Mouse (Mus musculus): ENCODE data around the gene Stmn3.
"Not testable (repeated sequence)": the region's sequence is repeated elsewhere in the genome, so short reads cannot be mapped to it uniquely, and the experiment has no call there.

DNA sequence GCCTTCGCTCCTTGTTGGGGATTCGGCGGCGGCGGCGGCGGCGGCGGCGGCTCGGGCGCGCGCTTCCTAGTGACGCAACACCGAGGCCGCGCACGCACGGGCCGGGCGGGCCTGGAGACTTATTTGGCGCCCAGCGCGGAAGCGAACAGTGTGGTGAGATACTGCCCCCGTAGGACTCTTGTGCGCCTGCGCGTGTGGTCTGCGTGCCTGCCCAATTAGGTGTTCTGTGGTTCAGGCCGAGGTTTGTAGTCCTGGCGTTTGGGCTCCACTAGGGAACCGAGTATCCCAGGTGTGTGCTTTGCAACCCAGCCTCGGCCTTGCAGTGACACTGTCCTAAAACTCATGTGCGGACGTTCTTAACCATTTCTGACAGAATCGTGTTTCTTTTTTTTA lies 26.3 kb downstream of the Stmn3 start, which contains the start of gene Gmeb2:
- not testable (repeated sequence) for TF ChIP-seq CTCF (IDR thresholded peaks at IDR 0.05; ENCODE audit: extremely low read depth, insufficient read depth, insufficient read length, insufficient replicate concordance); POLR2A (IDR thresholded peaks at IDR 0.05; ENCODE audit: low read depth, low read length)

Data from spleen, adult 2 months (tissue).